Mouse (Mus musculus): ENCODE data around the gene Gmcl1.

The Gmcl1 gene

GRCm38 (mm10) chr6:86733183-86733876 lies at the start of gene Gmcl1:
Gene Gmcl1, minus strand, starts transcription at chr6:86733383.
- DNase-seq = peak; percentile 91

- no peak for DNase-seq
Measured at GRCm38 (mm10) chr6:86782342-86782741, 49.2 kb upstream of the Gmcl1 start.

- DNase-seq = no peak
Measured at GRCm38 (mm10) chr6:86781361-86781957, 48.3 kb upstream of the Gmcl1 start.

- no peak for DNase-seq
Measured at GRCm38 (mm10) chr6:86778910-86779594, 45.9 kb upstream of the Gmcl1 start.

GRCm38 (mm10) chr6:86777181-86777580 lies 44.0 kb upstream of the Gmcl1 start:
- DNase-seq = no peak

GRCm38 (mm10) chr6:86776706-86777071 lies 43.5 kb upstream of the Gmcl1 start:
- DNase-seq = no peak

- no peak for DNase-seq
Measured at GRCm38 (mm10) chr6:86776001-86776705, 43.0 kb upstream of the Gmcl1 start.

GRCm38 (mm10) chr6:86774937-86775336 lies 41.8 kb upstream of the Gmcl1 start:
- DNase-seq = no peak

GRCm38 (mm10) chr6:86773830-86774229 lies 40.6 kb upstream of the Gmcl1 start:
- DNase-seq = no peak

- DNase-seq = no peak
Measured at GRCm38 (mm10) chr6:86772631-86773030, 39.4 kb upstream of the Gmcl1 start.

- DNase-seq = no peak
Measured at GRCm38 (mm10) chr6:86768938-86769337, 35.8 kb upstream of the Gmcl1 start.

- DNase-seq = no peak
Measured at GRCm38 (mm10) chr6:86768186-86768776, 35.1 kb upstream of the Gmcl1 start.

GRCm38 (mm10) chr6:86767465-86767864 lies 34.3 kb upstream of the Gmcl1 start:
- DNase-seq = no peak

GRCm38 (mm10) chr6:86765637-86766059 lies 32.5 kb upstream of the Gmcl1 start:
- DNase-seq = no peak

GRCm38 (mm10) chr6:86754105-86754863 lies 21.1 kb upstream of the Gmcl1 start:
- no peak for DNase-seq

GRCm38 (mm10) chr6:86752843-86753485 lies 19.8 kb upstream of the Gmcl1 start:
- no peak for DNase-seq

GRCm38 (mm10) chr6:86750961-86751360 lies 17.8 kb upstream of the Gmcl1 start:
- DNase-seq = no peak

GRCm38 (mm10) chr6:86749817-86750216 lies 16.6 kb upstream of the Gmcl1 start:
- no peak for DNase-seq

GRCm38 (mm10) chr6:86747171-86747570 lies 14.0 kb upstream of the Gmcl1 start:
- DNase-seq = peak; percentile 69

GRCm38 (mm10) chr6:86740652-86741051 lies 7.5 kb upstream of the Gmcl1 start:
- DNase-seq = no peak

- DNase-seq = no peak
Measured at GRCm38 (mm10) chr6:86736830-86737229, 3.6 kb upstream of the Gmcl1 start.

GRCm38 (mm10) chr6:86736313-86736712 lies 3.1 kb upstream of the Gmcl1 start:
- DNase-seq = no peak
